Mouse (Mus musculus) cerebellum, adult 2 months (tissue): ENCODE measurements around the gene Vps16.

Experiments used
- CTCF ChIP-seq: fragments of 200-500 bp; IDR thresholded peaks from 2 replicates; pipeline ENCODE4 v1.5.1; 2011; ENCODE audit warnings: low read depth, mild to moderate bottlenecking, control low read depth, low read length, moderate library complexity, borderline replicate concordance; ENCODE audit not compliant: insufficient read depth
- POLR2A ChIP-seq: fragments of 200-500 bp; IDR thresholded peaks from 2 replicates; pipeline ENCODE4 v1.6.1; 2011; ENCODE audit warnings: low read length, control low read depth, borderline replicate concordance; ENCODE audit not compliant: insufficient read depth

DNA sequence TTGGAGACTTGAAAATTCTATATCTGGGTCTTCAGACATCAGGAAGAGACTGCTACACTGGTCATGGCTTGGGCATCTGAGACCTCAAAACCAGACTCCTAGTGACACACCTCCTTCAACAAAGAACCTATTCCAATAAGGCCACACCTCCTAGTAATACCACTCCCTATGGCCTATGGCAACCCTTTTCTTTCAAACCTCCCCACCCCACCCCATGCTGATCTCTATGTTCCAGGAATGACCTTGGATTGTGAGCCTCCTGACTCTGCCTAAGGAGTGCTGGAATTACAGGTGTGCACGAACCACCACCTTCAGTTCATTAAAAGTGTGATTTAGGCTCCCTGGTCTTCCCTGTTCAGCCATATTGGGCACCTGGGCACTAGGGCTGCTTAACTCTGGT, 24.1 kb upstream of the Vps16 start:
- TF ChIP-seq CTCF (no peak), POLR2A (no peak)
